Mouse (Mus musculus) cerebellum, postnatal 36 days (tissue): ENCODE measurements around the gene Hsph1.

Source experiments
- DNase-seq, 2 experiments: peaks; one replicate each; pipeline ENCODE4 v3.0.0; 2021 to 2022; ENCODE audit warnings: mixed read lengths in 2 of 2

Gene Hsph1

GRCm38 (mm10) chr5:149636075-149636920, at the start of gene Hsph1:
TSS of gene Hsph1 (minus strand) at chr5:149636376.
- DNase-seq: peak; percentile 100

- no peak for DNase-seq
Measured at GRCm38 (mm10) chr5:149680946-149681345, 44.8 kb upstream of the Hsph1 start.

- DNase-seq: no peak
Measured at GRCm38 (mm10) chr5:149679886-149680285, 43.7 kb upstream of the Hsph1 start.

GRCm38 (mm10) chr5:149679362-149679761, 43.2 kb upstream of the Hsph1 start:
- no peak for DNase-seq

- DNase-seq: peak in 1 of 2 experiments; percentile 6
Measured at GRCm38 (mm10) chr5:149678990-149679348, 42.8 kb upstream of the Hsph1 start.

GRCm38 (mm10) chr5:149678100-149678989, 42.2 kb upstream of the Hsph1 start, which contains the start of gene B3glct:
TSS of gene B3glct (plus strand) at chr5:149678230.
- DNase-seq: peak; percentile 80

- no peak for DNase-seq
Measured at GRCm38 (mm10) chr5:149677196-149677595, 41.0 kb upstream of the Hsph1 start.

- DNase-seq: no peak
Measured at GRCm38 (mm10) chr5:149663417-149663816, 27.2 kb upstream of the Hsph1 start.

GRCm38 (mm10) chr5:149662980-149663379, 26.8 kb upstream of the Hsph1 start:
- no peak for DNase-seq

- DNase-seq: no peak
Measured at GRCm38 (mm10) chr5:149661428-149661827, 25.3 kb upstream of the Hsph1 start.

- no peak for DNase-seq
Measured at GRCm38 (mm10) chr5:149659414-149659780, 23.2 kb upstream of the Hsph1 start.

GRCm38 (mm10) chr5:149658741-149659413, 22.7 kb upstream of the Hsph1 start:
- DNase-seq: no peak

- DNase-seq: no peak
Measured at GRCm38 (mm10) chr5:149658022-149658421, 21.8 kb upstream of the Hsph1 start.

- DNase-seq: no peak
Measured at GRCm38 (mm10) chr5:149655636-149656035, 19.5 kb upstream of the Hsph1 start.

GRCm38 (mm10) chr5:149650179-149650553, 14.0 kb upstream of the Hsph1 start:
- no peak for DNase-seq

- DNase-seq: no peak
Measured at GRCm38 (mm10) chr5:149649499-149650178, 13.5 kb upstream of the Hsph1 start.

GRCm38 (mm10) chr5:149648895-149649406, 12.8 kb upstream of the Hsph1 start:
- DNase-seq: no peak

- no peak for DNase-seq
Measured at GRCm38 (mm10) chr5:149648196-149648595, 12.0 kb upstream of the Hsph1 start.

- DNase-seq: no peak
Measured at GRCm38 (mm10) chr5:149647367-149648115, 11.4 kb upstream of the Hsph1 start.

GRCm38 (mm10) chr5:149642783-149643509, 6.8 kb upstream of the Hsph1 start:
- DNase-seq: no peak

GRCm38 (mm10) chr5:149642366-149642765, 6.2 kb upstream of the Hsph1 start:
- DNase-seq: no peak
